Mouse (Mus musculus): ENCODE results near the gene Wnt5b. TPM values are rescaled to one million over a fixed set of nuclear protein-coding genes. Genes with fewer than 3 reads are reported as not detected.

Gene Wnt5b
- polyA plus RNA-seq, 1 experiment, result 0.16 TPM

GRCm38 (mm10) chr6:119385668-119386067 lies 158.5 kb downstream of the Wnt5b start:
- Histone ChIP-seq H3K36me3 (ENCODE audit: control insufficient read depth, insufficient read depth) (no peaks in the 10 kb centered on the region), H3K79me2 (ENCODE audit: control insufficient read depth, insufficient read depth) (peaks cover 75% of the 10 kb centered on the region), H3K79me3 (ENCODE audit: low read depth) (peaks cover 70% of the 10 kb centered on the region), H3K27me3 (ENCODE audit: control insufficient read depth, insufficient read depth, insufficient read length) (no peaks in the 10 kb centered on the region), H3ac (ENCODE audit: control insufficient read depth, insufficient read length, low read depth) (no peak overlapping the region), H3K4me3 (ENCODE audit: insufficient read depth, poor library complexity, severe bottlenecking) (no peak overlapping the region)
- TF ChIP-seq FOSL1 (IDR thresholded peaks at IDR 0.05; ENCODE audit: insufficient read depth, low read length, poor library complexity, severe bottlenecking) (no peak), USF1 (IDR thresholded peaks at IDR 0.05; ENCODE audit: low read depth) (no peak), MYOD1 (IDR thresholded peaks at IDR 0.05; ENCODE audit: control insufficient read depth, insufficient read length, low read depth) (no peak), MAX (IDR thresholded peaks at IDR 0.05) (no peak), CTCF (IDR thresholded peaks at IDR 0.05; ENCODE audit: control insufficient read depth, insufficient read depth, insufficient read length) (no peak), CEBPB (IDR thresholded peaks at IDR 0.05; ENCODE audit: low read depth) (no peak)

Other genes starting within 250 kb of the Wnt5b start
- gene Lrtm2, start 213.6 kb downstream of the Wnt5b start, polyA plus RNA-seq (2012; fragmentation: generic; extraction: Trizol), result not detected
- gene Adipor2, start 126.6 kb downstream of the Wnt5b start, polyA plus RNA-seq (2012; fragmentation: generic; extraction: Trizol), result 28.0 TPM
- 22.7 TPM for gene Fbxl14, start 64.7 kb downstream of the Wnt5b start, polyA plus RNA-seq (2012; fragmentation: generic; extraction: Trizol)

Measured in C2C12 (cell line).